Mouse (Mus musculus) lung, postnatal 25 days (tissue): Measurements from ENCODE around the gene 9430015G10Rik.

Experiments used
- DNase-seq: peaks from one replicate; pipeline ENCODE4 v3.0.0; 2022; ENCODE audit warnings: low spot score

Gene 9430015G10Rik

GRCm38 (mm10) chr4:156109570-156110331, at the start of gene 9430015G10Rik:
TSS of gene 9430015G10Rik (plus strand) at chr4:156109982.
- DNase-seq = peak; percentile 99

GRCm38 (mm10) chr4:156063861-156064509, 45.8 kb upstream of the 9430015G10Rik start:
- no peak for DNase-seq

DNA sequence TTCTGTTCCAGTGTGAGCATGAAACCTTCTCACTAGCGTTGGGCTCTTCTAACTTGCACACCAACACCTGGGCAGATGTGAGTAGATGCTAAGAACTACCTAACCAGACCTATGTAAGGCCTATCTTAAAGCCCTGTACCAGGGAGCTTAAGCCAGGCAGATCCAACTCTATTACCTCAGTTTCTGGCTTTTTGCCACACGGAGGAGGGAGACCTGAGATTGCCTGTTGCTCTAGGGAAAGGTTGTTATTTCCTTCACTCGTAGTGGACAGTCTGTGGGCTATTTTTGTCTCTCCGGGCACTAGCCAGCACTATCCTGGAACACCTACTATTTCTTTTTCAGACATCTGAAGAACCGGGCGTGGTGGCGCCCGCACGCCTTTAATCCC, 45.3 kb upstream of the 9430015G10Rik start:
- DNase-seq = no peak

- DNase-seq = no peak
Measured at GRCm38 (mm10) chr4:156065156-156065894, 44.5 kb upstream of the 9430015G10Rik start.

DNA sequence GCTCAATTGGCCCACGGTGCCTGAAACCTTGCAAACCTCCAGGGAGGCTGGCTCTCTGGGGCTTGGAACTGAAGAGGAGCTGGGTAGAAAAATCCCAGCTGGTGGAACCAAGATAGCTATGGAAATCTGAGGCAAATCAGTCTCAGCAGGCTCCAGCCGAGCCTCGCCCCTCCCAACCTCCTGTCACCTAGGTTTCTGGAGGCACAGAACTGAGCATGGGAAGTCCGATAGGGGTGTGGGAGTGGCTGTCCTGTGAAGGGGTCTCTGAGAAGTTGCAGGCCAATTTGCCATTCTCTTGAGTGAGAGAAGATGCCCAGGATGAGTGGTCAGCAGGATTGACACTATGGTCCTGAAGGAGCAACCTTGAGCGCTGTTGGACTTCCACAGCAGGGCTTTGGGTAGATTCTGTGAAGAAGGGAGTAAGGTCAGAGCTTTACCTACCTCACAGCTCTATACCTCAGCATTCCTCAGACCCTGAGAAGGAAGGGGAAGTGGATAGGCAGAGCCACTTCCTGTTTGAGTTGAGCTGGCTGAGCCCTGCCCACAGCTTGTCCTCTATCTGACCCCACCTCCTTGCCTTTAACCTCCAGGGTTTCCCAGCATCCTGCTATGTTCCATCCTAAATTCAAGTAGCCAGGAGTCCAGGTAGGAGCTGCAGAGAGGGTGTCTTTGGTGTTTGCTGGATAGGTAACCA, 42.4 kb upstream of the 9430015G10Rik start:
- no peak for DNase-seq

- no peak for DNase-seq
Measured at GRCm38 (mm10) chr4:156069701-156070100, 40.1 kb upstream of the 9430015G10Rik start.

DNA sequence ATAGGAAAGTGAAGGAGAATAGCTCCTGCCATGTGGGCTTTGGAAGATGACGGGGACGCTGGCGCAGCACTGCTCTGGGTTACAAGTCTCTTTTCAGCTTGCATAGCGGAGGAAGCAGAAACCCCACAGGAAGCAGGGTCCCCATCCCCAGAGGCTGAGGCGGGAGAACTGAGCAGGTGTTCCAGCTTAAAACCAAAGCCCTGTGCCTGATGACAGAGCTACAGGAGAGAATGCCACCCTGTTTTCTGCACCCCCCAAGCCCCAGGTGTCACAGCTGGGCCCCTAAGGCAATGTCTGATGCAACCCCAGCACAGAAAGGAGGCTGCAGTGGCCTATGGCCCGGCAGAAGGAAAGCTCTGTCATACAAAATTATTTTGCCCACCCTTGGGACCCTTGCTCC, 39.5 kb upstream of the 9430015G10Rik start:
- no peak for DNase-seq

DNA sequence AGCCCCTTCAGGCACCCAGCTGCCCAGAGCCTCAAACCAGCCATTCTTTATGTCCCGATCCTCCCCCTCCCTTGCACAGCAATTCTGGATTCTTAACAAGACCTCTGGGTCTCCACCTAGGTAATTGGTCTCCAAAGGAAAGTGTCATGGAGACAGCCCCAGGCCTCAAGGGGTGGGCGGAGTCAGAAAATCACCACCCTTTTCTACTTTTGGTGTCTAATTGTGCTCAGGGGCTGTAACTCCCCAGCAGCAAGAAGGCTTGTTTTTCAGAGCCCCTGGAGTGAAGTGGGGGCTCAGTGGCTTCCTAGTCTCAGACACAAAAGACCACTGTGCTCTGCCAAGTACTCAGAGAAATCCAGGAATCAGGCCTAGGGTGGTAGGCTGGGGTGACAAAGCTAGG, 39.1 kb upstream of the 9430015G10Rik start:
- no peak for DNase-seq

- DNase-seq = no peak
Measured at GRCm38 (mm10) chr4:156076911-156077382, 32.8 kb upstream of the 9430015G10Rik start.

DNA sequence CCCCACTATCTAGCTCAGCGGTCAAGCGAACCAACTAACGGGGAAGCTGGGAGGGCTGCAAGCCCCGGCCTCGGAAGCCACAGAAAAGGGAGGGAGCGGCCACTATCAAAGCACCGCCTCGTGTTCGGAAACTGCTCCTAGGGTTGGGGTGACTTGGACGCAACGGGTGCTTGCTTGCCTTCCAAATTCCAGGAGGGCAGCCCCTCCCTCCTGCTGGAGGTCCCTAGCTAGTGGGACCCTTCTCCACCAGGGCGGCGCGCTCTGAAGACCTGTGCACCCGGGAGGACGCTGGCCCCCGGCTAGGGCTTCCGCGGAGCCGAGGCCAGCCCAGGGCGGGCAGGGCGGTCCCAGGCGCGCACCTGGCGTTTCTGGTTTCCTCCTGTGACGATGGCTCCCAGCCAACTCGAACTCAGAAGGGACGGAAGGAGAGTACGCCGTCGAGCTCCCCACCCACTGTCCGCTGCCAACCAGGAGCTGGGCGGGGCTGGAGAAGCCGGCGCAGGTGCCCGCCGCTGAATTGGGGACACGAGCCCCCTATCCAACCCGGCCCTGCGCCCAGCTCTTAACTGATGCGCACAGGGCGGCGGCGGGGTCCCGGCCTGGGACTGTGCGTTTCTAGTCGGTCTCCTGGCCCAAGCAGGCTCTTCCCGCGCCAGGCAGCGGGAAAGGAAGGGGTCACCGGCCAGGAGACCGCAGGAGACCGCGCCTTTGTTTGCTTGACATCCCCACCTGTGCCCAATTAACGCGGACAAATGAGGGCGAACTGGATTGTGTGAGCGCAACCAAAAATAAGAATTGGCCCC, 32.1 kb upstream of the 9430015G10Rik start:
- peak; percentile 84 for DNase-seq

- no peak for DNase-seq
Measured at GRCm38 (mm10) chr4:156082621-156083234, 27.1 kb upstream of the 9430015G10Rik start.

DNA sequence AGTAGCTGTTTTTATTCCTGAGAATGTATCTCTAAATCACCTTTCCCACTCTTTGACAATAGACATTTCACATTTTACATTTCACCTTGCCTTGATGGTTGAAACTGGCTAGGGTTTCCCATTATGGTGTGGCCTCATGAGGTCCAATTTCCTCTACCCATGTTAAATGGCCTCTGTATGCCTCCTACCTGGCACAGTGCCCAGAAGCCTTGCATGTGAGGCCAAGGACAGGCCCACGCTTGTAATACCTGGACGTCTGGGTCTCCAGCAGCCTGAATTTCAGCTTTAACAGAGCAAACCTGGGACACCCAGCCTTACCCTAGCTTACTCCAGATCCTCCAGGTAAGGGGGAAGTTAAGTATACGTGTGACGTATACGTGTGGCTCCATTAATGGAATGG, 26.4 kb upstream of the 9430015G10Rik start:
- DNase-seq = peak; percentile 31

- DNase-seq = no peak
Measured at GRCm38 (mm10) chr4:156084096-156084879, 25.5 kb upstream of the 9430015G10Rik start.

DNA sequence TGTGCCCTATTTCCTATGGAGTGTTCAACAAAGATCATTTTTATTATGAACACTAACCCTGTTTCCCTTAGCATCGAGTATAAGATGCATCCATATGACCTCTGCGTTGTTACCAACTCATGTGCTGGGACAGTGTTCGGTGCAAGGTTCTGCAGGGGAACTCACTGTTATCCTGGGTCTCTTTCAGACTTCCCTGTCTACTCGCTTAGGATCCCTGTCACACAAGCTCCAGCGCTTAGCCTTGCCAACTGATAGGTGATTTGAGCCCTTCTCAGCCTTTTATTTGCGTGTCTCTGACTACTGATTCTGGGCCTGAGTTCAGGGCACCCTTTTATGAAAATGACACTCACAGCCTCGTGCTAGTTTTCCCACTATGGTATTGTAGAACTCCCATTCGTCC, 24.5 kb upstream of the 9430015G10Rik start:
- no peak for DNase-seq

DNA sequence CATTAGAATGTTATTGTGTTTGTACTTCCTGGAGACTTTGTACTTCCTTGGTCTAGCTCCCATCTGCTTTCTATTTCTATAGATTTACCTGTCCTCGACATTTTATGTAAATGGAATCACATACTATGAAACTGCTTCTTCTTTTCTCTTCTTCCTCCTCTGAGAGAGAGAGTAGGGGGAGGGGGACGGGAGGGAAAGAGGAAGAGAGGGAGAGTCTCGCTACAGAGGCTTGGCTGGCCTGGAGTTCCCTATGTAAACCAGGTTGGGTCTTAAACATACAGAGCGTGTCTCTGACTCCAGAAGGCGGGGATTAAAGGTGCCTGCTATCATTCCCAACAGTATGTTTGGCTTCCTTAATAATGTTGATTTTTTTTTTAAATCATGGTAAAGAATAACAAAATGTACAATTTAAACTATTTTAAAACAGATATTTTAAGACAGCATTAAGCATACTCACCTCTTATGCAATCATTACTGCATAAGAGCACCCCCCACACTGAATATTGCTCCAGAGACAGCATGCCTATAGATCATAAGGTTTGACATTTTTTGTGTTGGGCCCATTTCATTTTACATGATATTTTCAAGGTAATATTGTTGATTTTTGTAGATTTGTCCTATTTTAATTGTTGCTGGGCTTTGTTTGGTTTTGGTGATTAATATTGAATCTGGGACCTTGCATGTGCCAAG, 22.2 kb upstream of the 9430015G10Rik start:
- no peak for DNase-seq

GRCm38 (mm10) chr4:156091236-156091635, 18.5 kb upstream of the 9430015G10Rik start:
- DNase-seq = no peak

DNA sequence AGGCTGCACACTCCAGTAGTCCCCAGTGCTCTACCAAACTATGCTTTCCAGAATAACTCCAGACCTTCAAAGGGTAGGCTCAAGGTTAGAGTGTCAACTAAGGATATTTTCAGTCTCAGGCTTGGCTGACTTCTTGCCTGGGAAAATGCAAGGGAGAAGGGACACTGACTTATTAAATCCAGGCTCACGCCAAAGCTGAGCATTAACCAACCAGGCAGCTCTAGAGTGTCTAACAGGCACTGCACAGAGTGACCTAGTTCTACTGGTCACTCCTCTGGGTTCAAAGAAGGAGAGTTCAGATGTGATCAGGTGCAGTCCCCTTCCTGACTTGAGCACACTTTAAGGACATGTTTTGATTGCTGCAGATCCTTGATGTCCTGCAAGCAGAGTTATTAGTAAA, 17.0 kb upstream of the 9430015G10Rik start:
- DNase-seq = no peak

DNA sequence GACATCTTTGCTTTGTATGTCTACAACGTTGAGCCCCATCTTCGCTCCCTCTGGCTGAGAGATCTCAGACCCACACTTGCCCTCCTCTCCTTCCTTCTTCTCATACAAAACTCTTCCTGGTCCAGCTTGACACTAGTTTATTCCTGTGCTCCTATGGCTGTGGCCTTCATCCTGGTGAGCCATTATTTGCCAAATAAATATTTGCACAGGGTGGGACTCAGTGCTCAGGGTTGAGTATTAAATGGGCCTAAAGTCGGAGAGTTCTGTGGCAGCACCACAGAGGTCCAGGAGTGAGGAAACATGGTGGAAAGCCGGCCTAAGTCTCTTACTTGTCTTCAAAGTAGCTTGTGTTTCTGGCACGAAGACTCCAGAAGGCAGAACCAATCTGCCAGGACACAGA, 16.0 kb upstream of the 9430015G10Rik start:
- no peak for DNase-seq

DNA sequence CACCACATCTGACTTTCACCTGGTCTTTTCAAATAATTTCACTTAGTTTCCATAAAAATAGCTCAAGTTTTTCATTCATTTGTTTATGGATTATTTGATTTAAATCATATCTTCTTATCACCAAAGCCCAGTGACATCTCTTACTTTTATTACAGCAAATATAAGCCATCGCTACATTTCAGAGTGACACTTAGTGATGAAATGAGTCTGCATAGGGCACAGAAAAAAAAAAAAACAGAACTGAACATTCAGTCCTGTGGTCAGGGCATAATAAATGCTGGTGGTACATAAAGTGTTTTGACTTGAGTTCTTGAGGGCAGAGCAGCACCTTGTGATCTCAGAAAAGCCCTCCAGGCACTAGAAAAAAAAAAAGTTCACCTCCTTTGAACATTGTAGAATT, 13.6 kb upstream of the 9430015G10Rik start:
- no peak for DNase-seq
